Comparison of ENCODE assay signal across 7 mouse cellular contexts in the genomic region with DNA sequence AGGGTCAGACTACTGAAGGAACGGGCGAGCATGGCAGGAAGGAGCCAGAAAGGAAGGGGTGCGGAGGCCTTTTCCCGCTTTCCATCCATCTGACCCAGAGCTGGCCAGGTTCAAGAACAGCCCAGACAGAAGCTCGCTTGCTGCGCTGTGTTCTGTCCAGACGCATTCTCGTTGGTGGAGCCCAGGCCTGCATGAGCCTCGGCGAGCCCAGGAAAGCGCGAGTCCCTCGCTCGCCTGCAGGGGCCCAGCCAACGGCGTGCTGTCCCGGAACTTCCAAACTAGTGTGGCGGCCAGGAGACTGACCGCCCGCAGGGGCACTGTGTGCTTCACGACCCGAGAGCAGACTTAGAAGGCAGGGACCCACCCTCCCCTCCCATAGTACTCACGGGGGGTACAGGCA. TPM values are rescaled to one million over a fixed set of nuclear protein-coding genes. Genes with fewer than 3 reads are reported as not detected.
DNase-seq lines count a peak whose midpoint lies in the region; ATAC-seq and TF ChIP-seq lines count a peak whose summit lies in the region.

No protein-coding gene starts in this region.

- no peaks in the 10 kb centered on the region for H3K9me3 ChIP-seq in ES-Bruce4 (replicated peaks; ENCODE audit: control insufficient read depth, insufficient read depth, low read length, poor library complexity, severe bottlenecking)
- no peaks in the 10 kb centered on the region for H3K9me3 ChIP-seq in ES-E14 (ENCODE audit: control insufficient read depth, insufficient read depth, low read depth, low read length)
- no peaks in the 10 kb centered on the region for H3K9me3 ChIP-seq in forebrain, embryonic 15.5 days
- H3K9me3 ChIP-seq in kidney, postnatal 0 days (replicated peaks; ENCODE audit: low read length), result no peaks in the 10 kb centered on the region

- no peak overlapping the region for H3K27ac ChIP-seq in ES-Bruce4 (ENCODE audit: insufficient read depth, low read length)
- no peak overlapping the region for H3K27ac ChIP-seq in ES-E14 (ENCODE audit: insufficient read depth, low read depth, low read length, poor library complexity, severe bottlenecking)
- H3K27ac ChIP-seq in forebrain, embryonic 15.5 days (replicated peaks), result no peak overlapping the region
- H3K27ac ChIP-seq in kidney, postnatal 0 days, result no peak overlapping the region

- no peak for DNase-seq in ES-E14 (ENCODE audit: low read depth, low spot score)
- DNase-seq in kidney, postnatal 0 days (ENCODE audit: low spot score), result peak; percentile 79
- DNase-seq in mesoderm, embryonic 11.5 days (ENCODE audit: low read depth, low spot score), result peak; percentile 74
- no peak for DNase-seq in frontal cortex, postnatal 25 days (ENCODE audit: low spot score in 2 of 2)
- DNase-seq in right cerebral cortex, adult 18-20 months, result no peak

- H3K36me3 ChIP-seq in ES-Bruce4 (ENCODE audit: control insufficient read depth, insufficient read depth, low read length, poor library complexity, severe bottlenecking), result no peaks in the 10 kb centered on the region
- H3K36me3 ChIP-seq in ES-E14 (ENCODE audit: control insufficient read depth, insufficient read depth, low read length, poor library complexity, severe bottlenecking), result no peaks in the 10 kb centered on the region
- H3K36me3 ChIP-seq in forebrain, embryonic 15.5 days, result no peaks in the 10 kb centered on the region
- no peaks in the 10 kb centered on the region for H3K36me3 ChIP-seq in kidney, postnatal 0 days (ENCODE audit: insufficient read depth, low read length)

- no peak for TF ChIP-seq EP300 in ES-Bruce4 (IDR thresholded peaks at IDR 0.05; ENCODE audit: insufficient read depth, low read depth, low read length)

- H3K9ac ChIP-seq in ES-Bruce4 (ENCODE audit: low read depth, poor library complexity, severe bottlenecking) (peak overlapping the region; percentile 20; the same call in 1 of the 2 replicates), ES-E14 (ENCODE audit: insufficient read depth, low read depth, low read length, poor library complexity, severe bottlenecking) (no peak overlapping the region)
- H3K9ac ChIP-seq in forebrain, embryonic 15.5 days (replicated peaks), result no peak overlapping the region
- H3K9ac ChIP-seq in kidney, postnatal 0 days (ENCODE audit: low read depth, low read length), result 0 out of 2 replicates have a peak overlapping the region, but pooled peaks have one; percentile 10

- H3K27me3 ChIP-seq in ES-Bruce4 (ENCODE audit: control insufficient read depth, insufficient read depth, low read length, poor library complexity, severe bottlenecking), result peaks cover 64% of the 10 kb centered on the region
- H3K27me3 ChIP-seq in forebrain, embryonic 15.5 days, result peaks cover 85% of the 10 kb centered on the region
- H3K27me3 ChIP-seq in kidney, postnatal 0 days (ENCODE audit: insufficient read depth, low read length), result peaks cover 93% of the 10 kb centered on the region

- ATAC-seq in forebrain, embryonic 15.5 days (replicated peaks), result 0 out of 2 replicates have a peak, but pooled peaks have one; percentile 24
- ATAC-seq in kidney, postnatal 0 days (replicated peaks; ENCODE audit: low FRiP score, low read depth), result peak; percentile 59

- H3K4me2 ChIP-seq in forebrain, embryonic 15.5 days (replicated peaks), result peak overlapping the region; percentile 39
- peak overlapping the region; percentile 65 for H3K4me2 ChIP-seq in kidney, postnatal 0 days (ENCODE audit: low read length)

- H3K4me3 ChIP-seq in ES-Bruce4 (ENCODE audit: low read depth, low read length) (peak overlapping the region; percentile 48), ES-E14 (ENCODE audit: insufficient read depth in 1 of 2, low read depth in 1 of 2, low read length in 2 of 2, poor library complexity in 1 of 2, severe bottlenecking in 1 of 2) (peak overlapping the region; percentile 23 to 61; a peak in 2 of 4 replicates)
- peak overlapping the region; percentile 25 for H3K4me3 ChIP-seq in forebrain, embryonic 15.5 days
- H3K4me3 ChIP-seq in kidney, postnatal 0 days (replicated peaks; ENCODE audit: low read depth, low read length), result peak overlapping the region; percentile 36

- H3K4me1 ChIP-seq in ES-Bruce4 (ENCODE audit: control insufficient read depth, insufficient read depth, low read length) (no peaks in the 10 kb centered on the region), ES-E14 (ENCODE audit: control insufficient read depth in 2 of 2, insufficient read depth in 2 of 2, low read length in 2 of 2, poor library complexity in 1 of 2) (peaks cover 0 to 8% of the 10 kb centered on the region in 2 experiments; a peak in 1 of 4 replicates)
- peaks cover 31% of the 10 kb centered on the region for H3K4me1 ChIP-seq in forebrain, embryonic 15.5 days
- H3K4me1 ChIP-seq in kidney, postnatal 0 days (replicated peaks; ENCODE audit: insufficient read depth, low read length), result peaks cover 19% of the 10 kb centered on the region

- under 1% methylated on average over 23 of the region's 23 CpGs for WGBS in forebrain, embryonic 15.5 days
- under 1% methylated on average over 21 of the region's 23 CpGs for WGBS in kidney, postnatal 0 days

- TF ChIP-seq POLR2A in ES-Bruce4 (IDR thresholded peaks at IDR 0.05; ENCODE audit: insufficient read depth, low read length), result no peak

- in situ Hi-C loops in ES-E14 (cut with MboI; ENCODE audit: low sequenced_read_pairs in 2 of 2, unreplicated experiment in 2 of 2), result loop anchor here in 1 of 2 experiments (25.0 kb wide), 2 partner anchors 826 to 951 kb away; a partner anchor contains a TSS

- TF ChIP-seq CTCF in ES-Bruce4 (IDR thresholded peaks at IDR 0.05; ENCODE audit: low read depth, low read length), result no peak
- peak; percentile 53 for TF ChIP-seq CTCF in kidney, postnatal 0 days (IDR thresholded peaks at IDR 0.05; ENCODE audit: low read depth)

TF ChIP-seq in ES-E14, 5 proteins besides CTCF, POLR2A, EP300 and RAD21:
- no peak for TF ChIP-seq MAFK (IDR thresholded peaks at IDR 0.05; ENCODE audit: insufficient read depth, low read depth, low read length)
- no peak for TF ChIP-seq CHD2 (IDR thresholded peaks at IDR 0.05; ENCODE audit: low read depth, low read length)
- TF ChIP-seq ZC3H11A (IDR thresholded peaks at IDR 0.05; ENCODE audit: borderline replicate concordance, low read depth, low read length), result no peak
- TF ChIP-seq HCFC1 (IDR thresholded peaks at IDR 0.05; ENCODE audit: borderline replicate concordance, insufficient read depth, low read length), result no peak
- no peak for TF ChIP-seq ZNF384 (IDR thresholded peaks at IDR 0.05; ENCODE audit: low read depth, low read length)

RNA-seq across cellular contexts. Expression of a gene that starts 1.6 kb away (rescaled TPM):
- not detected in 2 replicates for polyA plus RNA-seq in ES-Bruce4 (2011; ENCODE audit: insufficient read depth, insufficient read length, low read depth, missing spikeins)
- 0.04 and 0.11 TPM in 2 replicates for total RNA-seq in ES-E14 (2012; rRNA removed)
- polyA plus RNA-seq in forebrain, embryonic 15.5 days (2015; fragmentation: Nextera tagmentation; extraction: Ambion mirVana), result 0.18 and 0.32 TPM in 2 replicates
- polyA plus RNA-seq in kidney, postnatal 0 days (2015; fragmentation: Nextera tagmentation; extraction: Ambion mirVana), result 0.51 and 0.52 TPM in 2 replicates

Comparison
In these comparisons a context has a peak if more than half of its experiments do, and no peak if none do; other contexts are left out.
1. H3K9ac ChIP-seq: peak in ES-Bruce4 (single experiment) and kidney, postnatal 0 days (single experiment); none in ES-E14 (single experiment) and forebrain, embryonic 15.5 days (single experiment).
2. DNase-seq: peak in kidney, postnatal 0 days (single experiment) and mesoderm, embryonic 11.5 days (single experiment); none in ES-E14 (single experiment), frontal cortex, postnatal 25 days (0 of 2) and right cerebral cortex, adult 18-20 months (single experiment).
3. Peak in every context shown above with its lines, with median percentiles within 50 percentile points of each other: H3K4me3 ChIP-seq.